In the genomic region with DNA sequence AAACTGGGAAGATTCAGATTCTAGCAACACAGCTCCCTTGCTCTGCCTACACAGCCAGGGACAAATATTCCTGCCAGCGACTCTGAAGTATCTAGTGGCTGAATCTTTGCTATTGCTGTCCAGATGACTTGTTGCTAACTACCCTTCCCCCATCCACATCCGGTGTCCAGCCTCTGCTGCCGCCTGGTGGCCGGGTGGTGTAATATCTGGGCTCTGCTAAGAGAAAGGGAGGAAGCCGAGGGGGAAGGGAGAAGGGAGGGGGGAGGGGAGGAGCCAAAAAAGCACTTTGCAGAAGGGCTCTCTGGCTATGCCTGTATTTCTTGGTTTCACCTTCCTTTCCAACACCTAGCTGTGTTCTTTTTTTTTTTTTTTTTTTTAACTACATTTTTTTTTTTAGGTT, we compare ENCODE assay signal across 8 mouse cellular contexts. TPM values are rescaled to one million over a fixed set of nuclear protein-coding genes. Genes with fewer than 3 reads are reported as not detected.
A peak's percentile ranks its signal among the peaks of the same experiment; 100 is the strongest.
DNase-seq lines count a peak whose midpoint lies in the region; ATAC-seq lines count a peak whose summit lies in the region.

No protein-coding gene starts in this region.

- no peaks in the 10 kb centered on the region for H3K27me3 ChIP-seq in intestine, embryonic 15.5 days (replicated peaks)
- no peaks in the 10 kb centered on the region for H3K27me3 ChIP-seq in midbrain, embryonic 11.5 days (ENCODE audit: control insufficient read depth, insufficient read depth, low read length)

- WGBS in intestine, embryonic 15.5 days = 0% methylated on average over 5 of the region's 5 CpGs
- WGBS in midbrain, embryonic 11.5 days = 0% methylated on average over 5 of the region's 5 CpGs

- peak overlapping the region; percentile 55 for H3K4me2 ChIP-seq in intestine, embryonic 15.5 days (replicated peaks)
- H3K4me2 ChIP-seq in midbrain, embryonic 11.5 days = peak overlapping the region; percentile 38

- DNase-seq in adrenal gland, adult 8-10 months = peak; percentile 93
- DNase-seq in embryo, embryonic 11 days = peak; percentile 92
- DNase-seq in gastrocnemius, postnatal 36 days = peak; percentile 94
- peak; percentile 93 for DNase-seq in left cerebral cortex, postnatal 4 days
- peak; percentile 99 for DNase-seq in midbrain, embryonic 11.5 days (ENCODE audit: low spot score, missing footprints)
- DNase-seq in right cerebral cortex, postnatal 4 days = peak; percentile 91
- DNase-seq in yolk sac, embryonic 10.5 days (ENCODE audit: low spot score) = peak; percentile 90

- peak; percentile 73 for ATAC-seq in intestine, embryonic 15.5 days
- ATAC-seq in midbrain, embryonic 11.5 days (ENCODE audit: low FRiP score) = peak; percentile 79

- H3K4me3 ChIP-seq in intestine, embryonic 15.5 days (replicated peaks) = no peak overlapping the region; the same call in 1 of the 2 replicates
- H3K4me3 ChIP-seq in midbrain, embryonic 11.5 days (ENCODE audit: low read depth, low read length) = no peak overlapping the region

- no peaks in the 10 kb centered on the region for H3K36me3 ChIP-seq in intestine, embryonic 15.5 days
- H3K36me3 ChIP-seq in midbrain, embryonic 11.5 days (ENCODE audit: control insufficient read depth, insufficient read depth, low read length) = no peaks in the 10 kb centered on the region

- H3K27ac ChIP-seq in intestine, embryonic 15.5 days = peak overlapping the region; percentile 79
- no peak overlapping the region; the same call in 1 of the 2 replicates for H3K27ac ChIP-seq in midbrain, embryonic 11.5 days (ENCODE audit: low read depth, low read length)

- intact Hi-C loops in gastrocnemius, postnatal 36 days (cut with DNase I) = no loop called here
- intact Hi-C loops in left cerebral cortex, postnatal 4 days (cut with DNase I) = no loop called here

- peaks cover 36% of the 10 kb centered on the region for H3K4me1 ChIP-seq in intestine, embryonic 15.5 days (replicated peaks)
- H3K4me1 ChIP-seq in midbrain, embryonic 11.5 days (ENCODE audit: control insufficient read depth, insufficient read depth, low read length) = peaks cover 22% of the 10 kb centered on the region

- no peaks in the 10 kb centered on the region for H3K9me3 ChIP-seq in intestine, embryonic 15.5 days
- no peaks in the 10 kb centered on the region for H3K9me3 ChIP-seq in midbrain, embryonic 11.5 days (ENCODE audit: control insufficient read depth, low read length)

- H3K9ac ChIP-seq in intestine, embryonic 15.5 days = 0 out of 2 replicates have a peak overlapping the region, but pooled peaks have one; percentile 23
- peak overlapping the region; percentile 38; the same call in 1 of the 2 replicates for H3K9ac ChIP-seq in midbrain, embryonic 11.5 days (ENCODE audit: low read length)

RNA-seq across cellular contexts. Expression of a gene that starts 2.5 kb away (rescaled TPM):
- total RNA-seq in adrenal gland, adult 8-10 months (2022) = under 1 TPM in 3 of 4 experiments, not detected in 1; 0.21 to 0.30 (median 0.29) TPM
- 1,000 to 10,000 TPM; 4,749 to 5,131 TPM for total RNA-seq in gastrocnemius, postnatal 36 days (2021)
- 18.4 and 20.2 TPM in 2 replicates for polyA plus RNA-seq in intestine, embryonic 15.5 days (2015; fragmentation: Nextera tagmentation; extraction: Ambion mirVana)
- total RNA-seq in left cerebral cortex, postnatal 4 days (2021) = under 1 TPM; 0.62 to 0.82 TPM
- polyA plus RNA-seq in midbrain, embryonic 11.5 days (2014; fragmentation: Nextera tagmentation; extraction: Ambion mirVana) = 1.4 and 2.1 TPM in 2 replicates

RNA-seq across cellular contexts. Expression of a gene that starts 10.5 kb away (rescaled TPM):
- 10 to 100 TPM; 48.4 to 89.7 (median 63.1) TPM for total RNA-seq in adrenal gland, adult 8-10 months (2022)
- total RNA-seq in gastrocnemius, postnatal 36 days (2021) = 10 to 100 TPM; 22.5 to 28.4 TPM
- polyA plus RNA-seq in intestine, embryonic 15.5 days (2015; fragmentation: Nextera tagmentation; extraction: Ambion mirVana) = 86.4 and 89.0 TPM in 2 replicates
- total RNA-seq in left cerebral cortex, postnatal 4 days (2021) = 100 to 1,000 TPM; 314 to 321 TPM
- polyA plus RNA-seq in midbrain, embryonic 11.5 days (2014; fragmentation: Nextera tagmentation; extraction: Ambion mirVana) = 332 and 337 TPM in 2 replicates

RNA-seq across cellular contexts. Expression of a gene that starts 41.1 kb away (rescaled TPM):
- 1 to 10 TPM in 2 of 4 experiments, under 1 TPM in 2; 0.12 to 1.1 (median 0.76) TPM for total RNA-seq in adrenal gland, adult 8-10 months (2022)
- under 1 TPM; 0.51 to 0.72 TPM for total RNA-seq in gastrocnemius, postnatal 36 days (2021)
- not detected in 2 replicates for polyA plus RNA-seq in intestine, embryonic 15.5 days (2015; fragmentation: Nextera tagmentation; extraction: Ambion mirVana)
- total RNA-seq in left cerebral cortex, postnatal 4 days (2021) = under 1 TPM in 1 of 2 experiments, not detected in 1; 0.58 TPM
- polyA plus RNA-seq in midbrain, embryonic 11.5 days (2014; fragmentation: Nextera tagmentation; extraction: Ambion mirVana) = not detected in 2 replicates

RNA-seq across cellular contexts. Expression of a gene that starts 44.3 kb away (rescaled TPM):
- 10 to 100 TPM; 32.7 to 37.0 (median 35.8) TPM for total RNA-seq in adrenal gland, adult 8-10 months (2022)
- 1 to 10 TPM; 8.4 to 9.8 TPM for total RNA-seq in gastrocnemius, postnatal 36 days (2021)
- 46.1 and 53.3 TPM in 2 replicates for polyA plus RNA-seq in intestine, embryonic 15.5 days (2015; fragmentation: Nextera tagmentation; extraction: Ambion mirVana)
- total RNA-seq in left cerebral cortex, postnatal 4 days (2021) = 100 to 1,000 TPM; 157 to 165 TPM
- 47.2 and 55.1 TPM in 2 replicates for polyA plus RNA-seq in midbrain, embryonic 11.5 days (2014; fragmentation: Nextera tagmentation; extraction: Ambion mirVana)

Comparison
In these comparisons a context has a peak if more than half of its experiments do, and no peak if none do; other contexts are left out.
1. RNA of a gene that starts 2.5 kb away (total RNA-seq): 4,749 to 5,131 TPM in gastrocnemius, postnatal 36 days; 0.62 to 0.82 TPM in left cerebral cortex, postnatal 4 days and 0.21 to 0.30 TPM in adrenal gland, adult 8-10 months; every median in the first group is over 1,000 times any median in the second.
2. Peak in every context shown above with its lines, with median percentiles within 50 percentile points of each other: DNase-seq.